Mouse (Mus musculus): ENCODE data around the gene Jmjd6. TPM values are rescaled to one million over a fixed set of nuclear protein-coding genes. Genes with fewer than 3 reads are reported as not detected.

The Jmjd6 gene
- polyA plus RNA-seq, 1 experiment from 2014 or later = 89.0 TPM

Other genes starting within 250 kb of the Jmjd6 start
- gene Rhbdf2, start 216.4 kb downstream of the Jmjd6 start, polyA plus RNA-seq (2014; fragmentation: Nextera tagmentation; extraction: Ambion mirVana) = 5.0 and 6.0 TPM in 2 replicates
- 0.35 and 0.92 TPM in 2 replicates for gene Prcd, start 189.9 kb downstream of the Jmjd6 start, polyA plus RNA-seq (2014; fragmentation: Nextera tagmentation; extraction: Ambion mirVana)
- 1.1 and 1.2 TPM in 2 replicates for gene Cygb, start 189.1 kb downstream of the Jmjd6 start, polyA plus RNA-seq (2014; fragmentation: Nextera tagmentation; extraction: Ambion mirVana)
- gene St6galnac1, start 67.9 kb downstream of the Jmjd6 start, polyA plus RNA-seq (2014; fragmentation: Nextera tagmentation; extraction: Ambion mirVana) = not detected in 2 replicates
- gene Mxra7, start 15.4 kb downstream of the Jmjd6 start, polyA plus RNA-seq (2014; fragmentation: Nextera tagmentation; extraction: Ambion mirVana) = 15.9 and 16.1 TPM in 2 replicates
- gene Mettl23, start 171 bp downstream of the Jmjd6 start, polyA plus RNA-seq (2014; fragmentation: Nextera tagmentation; extraction: Ambion mirVana) = 58.5 and 60.4 TPM in 2 replicates
- 29.3 and 35.8 TPM in 2 replicates for gene Mfsd11, start 9.0 kb upstream of the Jmjd6 start, polyA plus RNA-seq (2014; fragmentation: Nextera tagmentation; extraction: Ambion mirVana)
- 577 and 621 TPM in 2 replicates for gene Srsf2, start 9.6 kb upstream of the Jmjd6 start, polyA plus RNA-seq (2014; fragmentation: Nextera tagmentation; extraction: Ambion mirVana)
- gene Mgat5b, start 75.4 kb upstream of the Jmjd6 start, polyA plus RNA-seq (2014; fragmentation: Nextera tagmentation; extraction: Ambion mirVana) = 0.29 and 0.66 TPM in 2 replicates